Mouse (Mus musculus): ENCODE measurements around the gene Prune1. TPM values are rescaled to one million over a fixed set of nuclear protein-coding genes. Genes with fewer than 3 reads are reported as not detected.

Gene Prune1
- polyA plus RNA-seq, 1 experiment from 2014 or later, result 23.5 TPM

DNA sequence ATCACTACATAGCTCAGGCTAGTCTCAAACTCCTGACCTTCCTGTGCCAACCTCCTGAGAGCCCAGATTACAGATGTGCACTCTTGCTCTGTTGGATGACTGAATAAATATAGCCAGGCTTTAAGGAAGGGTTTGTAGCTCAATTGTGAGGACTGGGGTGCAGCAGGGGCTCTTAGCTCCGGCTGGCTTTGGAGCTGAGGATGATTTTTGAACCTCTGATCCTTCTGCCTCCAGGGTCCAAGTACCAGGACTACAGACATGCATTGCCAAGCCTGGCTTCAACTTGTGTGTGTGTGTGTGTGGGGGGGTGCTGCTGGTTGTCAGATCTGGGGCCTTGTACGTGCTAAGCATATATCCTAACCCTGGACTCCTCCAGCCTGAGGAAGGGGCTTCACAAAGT, 11.0 kb upstream of the Prune1 start:
- TF ChIP-seq CTCF (IDR thresholded peaks at IDR 0.05; ENCODE audit: low read depth), result no peak
- Histone ChIP-seq H3K4me3 (ENCODE audit: low read depth, low read length) (no peak overlapping the region), H3K27me3 (ENCODE audit: insufficient read depth, low read length) (no peaks in the 10 kb centered on the region), H3K27ac (ENCODE audit: low read depth) (no peak overlapping the region), H3K4me1 (ENCODE audit: insufficient read depth) (no peaks in the 10 kb centered on the region), H3K36me3 (ENCODE audit: insufficient read depth) (peaks cover 57% of the 10 kb centered on the region), H3K9ac (no peak overlapping the region), H3K9me3 (ENCODE audit: low read depth, low read length) (no peaks in the 10 kb centered on the region), H3K4me2 (no peak overlapping the region)
- ATAC-seq (ENCODE audit: insufficient read depth), result no peak
- WGBS, result 88% methylated on average over 2 of the region's 2 CpGs
- no peak for DNase-seq

DNA sequence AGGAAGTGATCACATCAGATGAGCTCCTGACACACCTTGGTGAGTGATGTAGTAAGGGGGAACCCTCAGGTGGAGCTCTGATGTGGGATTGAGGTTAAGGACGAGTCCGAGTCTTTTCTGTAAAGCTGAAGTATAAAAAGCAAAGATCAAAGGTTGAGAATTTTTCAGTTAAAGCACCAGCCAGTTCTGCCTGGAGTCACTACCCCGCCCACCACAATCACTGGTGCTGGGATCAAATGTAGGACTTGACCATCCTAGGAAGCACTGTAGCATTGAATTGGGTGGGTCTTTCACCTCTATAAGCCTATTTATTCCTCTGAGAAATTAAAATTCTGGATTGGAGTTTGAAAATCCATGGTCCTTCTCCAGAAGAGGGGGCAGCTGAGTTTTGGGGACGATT, 9.2 kb upstream of the Prune1 start:
- peaks cover 63% of the 10 kb centered on the region for H3K36me3 ChIP-seq (ENCODE audit: insufficient read depth)
- H3K9ac ChIP-seq, result no peak overlapping the region
- no peaks in the 10 kb centered on the region for H3K4me1 ChIP-seq (ENCODE audit: insufficient read depth)
- no peak overlapping the region for H3K27ac ChIP-seq (ENCODE audit: low read depth)
- no peak for DNase-seq
- H3K27me3 ChIP-seq (ENCODE audit: insufficient read depth, low read length), result no peaks in the 10 kb centered on the region
- no peak for TF ChIP-seq CTCF (IDR thresholded peaks at IDR 0.05; ENCODE audit: low read depth)
- no peak overlapping the region for H3K4me2 ChIP-seq
- no peak overlapping the region for H3K4me3 ChIP-seq (ENCODE audit: low read depth, low read length)
- no peaks in the 10 kb centered on the region for H3K9me3 ChIP-seq (ENCODE audit: low read depth, low read length)
- ATAC-seq (ENCODE audit: insufficient read depth), result no peak
- WGBS, result 81% methylated on average over 4 of the region's 4 CpGs

GRCm38 (mm10) chr3:95290156-95290555, 8.3 kb upstream of the Prune1 start:
- H3K4me1 ChIP-seq (ENCODE audit: insufficient read depth), result no peaks in the 10 kb centered on the region
- peaks cover 58% of the 10 kb centered on the region for H3K36me3 ChIP-seq (ENCODE audit: insufficient read depth)
- H3K9ac ChIP-seq, result no peak overlapping the region
- no peak overlapping the region for H3K4me3 ChIP-seq (ENCODE audit: low read depth, low read length)
- DNase-seq (no peak), ATAC-seq (ENCODE audit: insufficient read depth) (no peak)
- no peak overlapping the region for H3K27ac ChIP-seq (ENCODE audit: low read depth)
- 63% methylated on average over 6 of the region's 6 CpGs for WGBS
- TF ChIP-seq CTCF (IDR thresholded peaks at IDR 0.05; ENCODE audit: low read depth), result no peak
- H3K9me3 ChIP-seq (ENCODE audit: low read depth, low read length), result no peaks in the 10 kb centered on the region
- H3K4me2 ChIP-seq, result no peak overlapping the region
- no peaks in the 10 kb centered on the region for H3K27me3 ChIP-seq (ENCODE audit: insufficient read depth, low read length)

- Histone ChIP-seq H3K36me3 (ENCODE audit: insufficient read depth) (peaks cover 51% of the 10 kb centered on the region), H3K9me3 (ENCODE audit: low read depth, low read length) (no peaks in the 10 kb centered on the region), H3K27ac (ENCODE audit: low read depth) (no peak overlapping the region), H3K9ac (no peak overlapping the region), H3K27me3 (ENCODE audit: insufficient read depth, low read length) (no peaks in the 10 kb centered on the region), H3K4me2 (no peak overlapping the region), H3K4me1 (ENCODE audit: insufficient read depth) (no peaks in the 10 kb centered on the region), H3K4me3 (ENCODE audit: low read depth, low read length) (no peak overlapping the region)
- 85% methylated on average over 4 of the region's 4 CpGs for WGBS
- TF ChIP-seq CTCF (IDR thresholded peaks at IDR 0.05; ENCODE audit: low read depth), result no peak
- no peak for DNase-seq
- no peak for ATAC-seq (ENCODE audit: insufficient read depth)
Measured at GRCm38 (mm10) chr3:95289419-95289818, 7.5 kb upstream of the Prune1 start.

DNA sequence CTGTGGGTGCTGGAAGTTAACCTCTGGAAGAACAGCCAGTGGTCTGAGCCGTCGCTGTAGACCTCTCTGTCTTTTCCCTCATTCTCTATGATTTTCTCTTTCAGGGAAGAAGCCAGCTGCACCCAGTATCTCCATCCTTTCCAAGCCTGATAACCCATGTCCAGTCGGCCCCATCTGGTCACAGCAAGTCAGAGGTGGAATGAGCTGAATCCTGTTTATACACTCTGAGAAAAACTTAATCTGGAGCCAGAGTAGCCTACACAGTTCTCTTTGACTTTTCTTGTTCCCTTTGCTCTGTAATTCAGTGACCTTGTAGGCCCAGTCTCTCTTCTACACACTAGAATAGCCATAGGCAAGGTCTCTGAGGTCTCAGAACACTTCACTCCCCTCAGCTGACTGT, 5.7 kb upstream of the Prune1 start:
- Histone ChIP-seq H3K36me3 (ENCODE audit: insufficient read depth) (peaks cover 35% of the 10 kb centered on the region), H3K27ac (ENCODE audit: low read depth) (no peak overlapping the region), H3K4me2 (no peak overlapping the region), H3K9me3 (ENCODE audit: low read depth, low read length) (no peaks in the 10 kb centered on the region), H3K4me1 (ENCODE audit: insufficient read depth) (peaks cover 3% of the 10 kb centered on the region; the same call in 1 of the 2 replicates), H3K27me3 (ENCODE audit: insufficient read depth, low read length) (no peaks in the 10 kb centered on the region), H3K4me3 (ENCODE audit: low read depth, low read length) (no peak overlapping the region), H3K9ac (0 out of 2 replicates have a peak overlapping the region, but pooled peaks have one; percentile 6)
- 80% methylated on average over 3 of the region's 3 CpGs for WGBS
- ATAC-seq (ENCODE audit: insufficient read depth) (no peak), DNase-seq (no peak)
- TF ChIP-seq CTCF (IDR thresholded peaks at IDR 0.05; ENCODE audit: low read depth), result no peak

DNA sequence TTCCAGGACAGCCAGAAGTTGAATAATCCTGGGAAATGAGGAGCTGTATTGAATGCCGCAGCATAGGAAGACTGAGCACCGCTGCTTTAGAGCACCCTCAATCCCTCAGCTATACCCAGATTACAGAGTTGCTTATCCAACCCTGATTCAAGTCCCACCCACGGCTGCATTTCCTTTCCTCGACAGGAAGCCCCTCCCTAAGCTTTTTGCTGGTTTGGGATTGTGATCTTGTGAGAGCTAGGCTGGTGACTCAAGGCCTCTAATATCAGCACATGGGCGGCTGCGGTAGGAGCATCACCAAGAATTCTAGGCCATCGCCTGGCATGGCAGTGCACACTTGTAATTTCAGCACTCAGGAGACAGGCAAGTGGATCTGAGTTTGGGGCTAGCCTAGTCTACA, 4.6 kb upstream of the Prune1 start:
- Histone ChIP-seq H3K9ac (no peak overlapping the region), H3K4me2 (no peak overlapping the region), H3K4me3 (ENCODE audit: low read depth, low read length) (no peak overlapping the region), H3K9me3 (ENCODE audit: low read depth, low read length) (no peaks in the 10 kb centered on the region), H3K4me1 (ENCODE audit: insufficient read depth) (peaks cover 3% of the 10 kb centered on the region; the same call in 1 of the 2 replicates), H3K27me3 (ENCODE audit: insufficient read depth, low read length) (no peaks in the 10 kb centered on the region), H3K27ac (ENCODE audit: low read depth) (no peak overlapping the region), H3K36me3 (ENCODE audit: insufficient read depth) (peaks cover 31% of the 10 kb centered on the region)
- 85% methylated on average over 7 of the region's 7 CpGs for WGBS
- ATAC-seq (ENCODE audit: insufficient read depth), result no peak
- TF ChIP-seq CTCF (IDR thresholded peaks at IDR 0.05; ENCODE audit: low read depth), result no peak
- no peak for DNase-seq

DNA sequence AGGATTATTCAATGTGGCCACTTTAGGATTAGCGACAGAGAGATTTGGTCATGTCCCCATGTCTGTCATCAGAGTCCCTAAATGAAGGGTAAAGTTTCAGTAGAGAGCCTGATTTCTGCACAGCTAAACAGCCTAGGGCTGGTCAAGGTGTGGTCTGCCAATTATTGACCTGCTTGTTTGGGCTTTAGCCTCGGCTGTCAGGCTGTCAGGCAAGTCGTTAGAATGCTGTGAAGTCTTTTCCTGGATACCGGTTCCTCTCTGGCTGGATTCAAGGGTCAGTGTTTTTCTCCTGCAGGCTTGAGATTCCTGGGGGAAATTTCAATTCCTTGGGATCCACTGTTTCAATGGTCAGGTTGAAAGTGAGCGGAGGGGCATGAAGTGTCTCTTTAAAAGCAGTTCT, 4.1 kb upstream of the Prune1 start:
- ATAC-seq (ENCODE audit: insufficient read depth) (no peak), DNase-seq (no peak)
- H3K27ac ChIP-seq (ENCODE audit: low read depth), result no peak overlapping the region
- no peak overlapping the region for H3K9ac ChIP-seq
- H3K27me3 ChIP-seq (ENCODE audit: insufficient read depth, low read length), result no peaks in the 10 kb centered on the region
- TF ChIP-seq CTCF (IDR thresholded peaks at IDR 0.05; ENCODE audit: low read depth), result no peak
- 66% methylated on average over 5 of the region's 5 CpGs for WGBS
- H3K4me3 ChIP-seq (ENCODE audit: low read depth, low read length), result no peak overlapping the region
- H3K36me3 ChIP-seq (ENCODE audit: insufficient read depth), result peaks cover 29% of the 10 kb centered on the region
- peaks cover 3% of the 10 kb centered on the region; the same call in 1 of the 2 replicates for H3K4me1 ChIP-seq (ENCODE audit: insufficient read depth)
- H3K4me2 ChIP-seq, result no peak overlapping the region
- H3K9me3 ChIP-seq (ENCODE audit: low read depth, low read length), result no peaks in the 10 kb centered on the region

GRCm38 (mm10) chr3:95285390-95285789, 3.5 kb upstream of the Prune1 start:
- Histone ChIP-seq H3K27me3 (ENCODE audit: insufficient read depth, low read length) (no peaks in the 10 kb centered on the region), H3K4me2 (no peak overlapping the region), H3K36me3 (ENCODE audit: insufficient read depth) (peaks cover 22% of the 10 kb centered on the region; the same call in 1 of the 2 replicates), H3K4me1 (ENCODE audit: insufficient read depth) (peaks cover 5% of the 10 kb centered on the region; the same call in 1 of the 2 replicates), H3K4me3 (ENCODE audit: low read depth, low read length) (no peak overlapping the region), H3K9ac (no peak overlapping the region), H3K27ac (ENCODE audit: low read depth) (no peak overlapping the region), H3K9me3 (ENCODE audit: low read depth, low read length) (no peaks in the 10 kb centered on the region)
- no peak for DNase-seq
- no peak for TF ChIP-seq CTCF (IDR thresholded peaks at IDR 0.05; ENCODE audit: low read depth)
- no peak for ATAC-seq (ENCODE audit: insufficient read depth)
- WGBS, result 88% methylated on average over 5 of the region's 5 CpGs
